Mouse (Mus musculus): ENCODE results near the gene Lag3.

- TF ChIP-seq CTCF (IDR thresholded peaks at IDR 0.05; ENCODE audit: low read depth), result no peak
- no peak for TF ChIP-seq EP300 (optimal IDR thresholded peaks at IDR 0.05)
These were observed 1.7 kb upstream of the Lag3 start for GRCm38 (mm10) chr6:124913214-124913613.
